Mouse (Mus musculus) cerebellum, adult 2 months (tissue): ENCODE results near the gene Prtg. TPM values are rescaled to one million over a fixed set of nuclear protein-coding genes. Genes with fewer than 3 reads are reported as not detected.

Source experiments
- DNase-seq, 2 experiments: peaks; one replicate each; pipeline ENCODE4 v3.0.0; 2021
- H3K27ac ChIP-seq: fragments of 200-500 bp; 2 replicates; pipeline ENCODE4 v1.5.1; 2012; ENCODE audit warnings: low read length, control low read depth, inconsistent platforms; ENCODE audit not compliant: insufficient read depth
- H3K27me3 ChIP-seq: fragments of 200-500 bp; 2 replicates; pipeline ENCODE4 v1.6.1; 2012; ENCODE audit warnings: inconsistent platforms, mild to moderate bottlenecking, low read length, moderate library complexity; ENCODE audit not compliant: control insufficient read depth, insufficient read depth
- H3K4me1 ChIP-seq: fragments of 200-500 bp; 2 replicates; pipeline ENCODE4 v1.6.1; 2011; ENCODE audit warnings: low read length; ENCODE audit not compliant: control insufficient read depth, insufficient read depth
- H3K4me3 ChIP-seq: fragments of 200-500 bp; replicated peaks from 2 replicates; pipeline ENCODE3; 2011; ENCODE audit warnings: mild to moderate bottlenecking, low read depth, low read length, control low read depth; ENCODE audit not compliant: insufficient read depth
- CTCF ChIP-seq: fragments of 200-500 bp; IDR thresholded peaks from 2 replicates; pipeline ENCODE4 v1.5.1; 2011; ENCODE audit warnings: low read depth, mild to moderate bottlenecking, control low read depth, low read length, moderate library complexity, borderline replicate concordance; ENCODE audit not compliant: insufficient read depth
- POLR2A ChIP-seq: fragments of 200-500 bp; IDR thresholded peaks from 2 replicates; pipeline ENCODE4 v1.6.1; 2011; ENCODE audit warnings: low read length, control low read depth, borderline replicate concordance; ENCODE audit not compliant: insufficient read depth
- WGBS: fragments of 180-500 bp; shearing (Covaris S2); methylation state at CpG from one replicate; pipeline ENCODE4 v1.1.7; 2018; 5-methylcytosine and 5-hydroxymethylcytosine counted together
- polyA plus RNA-seq: library from polyadenylated mRNA; depleted of rRNA; stranded (reverse); fragments of >200 nt; gene quantifications from 2 replicates; pipeline ENCODE4 v1.2.3, GENCODE M21; 2012

The Prtg gene
- polyA plus RNA-seq, 1 experiment, result 0.57 TPM

GRCm38 (mm10) chr9:72868774-72869173, 62.1 kb downstream of the Prtg start:
- Histone ChIP-seq H3K27me3 (no peaks in the 10 kb centered on the region), H3K4me3 (no peak overlapping the region), H3K27ac (no peak overlapping the region), H3K4me1 (no peaks in the 10 kb centered on the region)
- 85% methylated on average over 2 of the region's 2 CpGs for WGBS
- DNase-seq, result no peak
- TF ChIP-seq POLR2A, result no peak
- TF ChIP-seq CTCF, result no peak

DNA sequence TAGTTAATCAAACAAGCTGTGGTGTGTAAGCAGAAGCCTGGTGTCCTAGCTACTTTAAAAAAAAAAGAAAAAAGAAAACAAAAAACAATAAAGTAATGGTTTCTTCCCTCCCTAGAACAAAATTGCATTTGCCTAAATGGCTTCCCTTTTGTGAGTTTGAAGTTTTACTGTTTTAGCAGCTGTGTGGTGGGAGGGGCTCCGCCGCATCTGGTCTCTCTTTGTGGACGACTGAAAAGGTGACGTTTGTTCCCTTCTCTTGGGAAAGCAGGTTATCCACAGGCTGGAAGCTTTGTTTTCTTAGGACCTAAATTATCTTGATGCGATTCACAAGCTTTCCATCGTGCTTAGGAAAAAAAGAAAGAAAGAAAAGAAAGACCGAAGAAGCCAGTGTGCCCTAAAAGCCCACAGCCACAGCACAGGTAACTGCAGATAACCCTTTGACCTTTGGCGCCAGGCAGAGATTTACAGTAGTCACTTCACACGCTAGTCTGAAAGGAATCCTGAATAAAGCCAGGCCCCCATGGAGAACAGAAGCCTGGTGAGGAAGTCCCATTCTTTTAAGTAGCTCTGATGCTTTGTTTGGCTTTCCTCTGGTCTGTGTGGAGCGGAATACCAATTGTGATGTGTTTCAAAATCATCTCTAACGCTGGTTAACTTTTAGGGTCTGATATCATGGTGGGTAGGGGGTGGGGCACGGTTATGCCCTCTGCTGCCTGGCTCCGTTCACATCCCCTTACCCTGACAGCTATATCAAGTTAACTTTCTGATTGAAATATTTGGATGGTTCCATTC, 65.0 kb downstream of the Prtg start:
- 30% methylated on average over 13 of the region's 13 CpGs for WGBS
- Histone ChIP-seq H3K27ac (no peak overlapping the region), H3K4me1 (no peaks in the 10 kb centered on the region)

GRCm38 (mm10) chr9:72872298-72873130, 65.8 kb downstream of the Prtg start:
- no peaks in the 10 kb centered on the region for H3K27me3 ChIP-seq
- no peaks in the 10 kb centered on the region for H3K4me1 ChIP-seq
- TF ChIP-seq CTCF, result no peak
- WGBS, result 50% methylated on average over 8 of the region's 8 CpGs
- no peak for DNase-seq
- no peak overlapping the region for H3K27ac ChIP-seq
- no peak overlapping the region for H3K4me3 ChIP-seq

More for the DNA sequence above, 65.0 kb downstream of the Prtg start:
- no peaks in the 10 kb centered on the region for H3K27me3 ChIP-seq
- no peak overlapping the region for H3K4me3 ChIP-seq
- DNase-seq, result no peak
- TF ChIP-seq CTCF (no peak), POLR2A (no peak)

GRCm38 (mm10) chr9:72875878-72876277, 69.2 kb downstream of the Prtg start:
- TF ChIP-seq CTCF (no peak), POLR2A (no peak)
- Histone ChIP-seq H3K4me1 (no peaks in the 10 kb centered on the region), H3K27me3 (no peaks in the 10 kb centered on the region), H3K4me3 (no peak overlapping the region), H3K27ac (no peak overlapping the region)
- WGBS, result 82% methylated on average over 2 of the region's 2 CpGs
- DNase-seq, result no peak

GRCm38 (mm10) chr9:72877905-72878304, 71.2 kb downstream of the Prtg start:
- H3K27me3 ChIP-seq, result no peaks in the 10 kb centered on the region
- H3K4me3 ChIP-seq, result no peak overlapping the region
- H3K27ac ChIP-seq, result no peak overlapping the region
- 63% methylated on average over 11 of the region's 11 CpGs for WGBS
- no peaks in the 10 kb centered on the region for H3K4me1 ChIP-seq
- DNase-seq, result no peak
- TF ChIP-seq POLR2A, result no peak
- no peak for TF ChIP-seq CTCF

- TF ChIP-seq CTCF (no peak), POLR2A (no peak)
- WGBS, result 72% methylated on average over 6 of the region's 6 CpGs
- Histone ChIP-seq H3K4me3 (no peak overlapping the region), H3K27me3 (no peaks in the 10 kb centered on the region), H3K27ac (no peak overlapping the region), H3K4me1 (no peaks in the 10 kb centered on the region)
- no peak for DNase-seq
Observed at GRCm38 (mm10) chr9:72878656-72879055, 72.0 kb downstream of the Prtg start.

DNA sequence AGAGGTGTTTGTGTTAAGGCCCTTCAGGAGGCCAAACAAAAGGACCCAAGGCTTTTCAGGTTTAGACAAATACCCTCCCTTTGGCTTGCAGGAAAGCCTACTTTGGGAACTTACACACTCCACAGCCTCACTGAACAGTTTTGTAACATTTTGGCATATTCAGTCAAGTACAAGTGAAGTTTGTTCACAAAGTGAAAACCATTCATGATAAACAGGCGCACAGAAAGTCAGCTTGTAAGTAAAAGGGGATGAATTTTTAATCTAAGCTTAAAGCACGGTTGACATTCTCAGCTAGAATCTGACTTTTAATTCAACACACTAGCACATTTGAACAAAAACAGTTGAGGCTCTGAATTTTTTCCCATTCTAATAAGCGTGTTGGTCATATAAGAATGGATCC, 72.9 kb downstream of the Prtg start:
- H3K4me1 ChIP-seq, result no peaks in the 10 kb centered on the region
- no peak overlapping the region for H3K27ac ChIP-seq
- WGBS, result 95% methylated on average over 3 of the region's 3 CpGs
- no peak overlapping the region for H3K4me3 ChIP-seq
- no peaks in the 10 kb centered on the region for H3K27me3 ChIP-seq
- TF ChIP-seq CTCF (no peak), POLR2A (no peak)
- DNase-seq, result no peak

DNA sequence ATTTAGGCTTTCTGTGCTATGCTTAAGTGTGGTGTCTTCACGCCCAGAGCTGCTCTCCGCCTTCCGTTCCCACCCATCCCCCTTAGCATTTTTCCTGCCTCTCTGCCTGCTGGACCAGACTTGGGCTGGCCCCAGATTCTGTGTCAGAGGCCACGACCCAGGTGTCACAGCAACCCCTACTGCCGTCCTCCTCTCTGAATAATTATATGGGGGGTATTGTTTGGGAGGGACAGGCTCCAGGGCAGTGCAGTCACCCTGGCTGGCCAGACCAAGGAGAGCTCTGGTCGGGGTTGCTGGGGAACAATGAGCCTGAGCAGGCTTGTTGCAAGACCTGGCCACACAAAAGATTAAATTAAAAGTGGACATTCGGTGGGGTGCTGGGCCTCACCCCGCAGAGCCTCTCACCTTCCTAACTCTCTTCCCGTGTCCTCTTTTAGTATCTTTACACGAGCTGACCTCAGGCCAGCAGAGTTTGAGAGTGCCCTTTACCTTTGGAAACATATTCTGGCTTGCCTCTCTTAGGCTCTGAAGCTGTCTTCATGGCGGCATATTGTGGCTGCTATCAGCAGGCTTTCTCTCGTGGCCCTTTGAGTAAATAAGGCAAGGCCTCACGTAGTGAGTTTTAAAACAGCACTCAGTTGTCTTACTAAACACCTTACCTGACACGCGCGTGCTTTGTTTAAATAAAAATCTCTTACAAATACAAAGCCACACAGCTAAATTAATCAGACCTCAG, 73.7 kb downstream of the Prtg start:
- TF ChIP-seq POLR2A, result no peak
- TF ChIP-seq CTCF, result no peak
- H3K4me3 ChIP-seq, result no peak overlapping the region
- DNase-seq, result no peak
- H3K4me1 ChIP-seq, result no peaks in the 10 kb centered on the region
- 82% methylated on average over 16 of the region's 16 CpGs for WGBS
- no peak overlapping the region for H3K27ac ChIP-seq
- H3K27me3 ChIP-seq, result no peaks in the 10 kb centered on the region
